Mouse (Mus musculus) intestine, postnatal 0 days (tissue): ENCODE measurements around the gene Mettl15. TPM values are rescaled to one million over a fixed set of nuclear protein-coding genes. Genes with fewer than 3 reads are reported as not detected.
"Not testable (repeated sequence)": the region's sequence is repeated elsewhere in the genome, so short reads cannot be mapped to it uniquely, and the experiment has no call there.

Experiments used
- ATAC-seq: fragments of 200-750 bp; cut with Nextera tagmentation; 2 replicates; pipeline ENCODE4 v1.8.0; 2017; ENCODE audit warnings: mild to moderate bottlenecking, moderate TSS enrichment, moderate library complexity
- H3K27ac ChIP-seq: fragments of 300-500 bp; sonication (generic); 2 replicates; pipeline ENCODE4 v1.5.1; 2014; ENCODE audit warnings: mild to moderate bottlenecking, low read depth, low read length, moderate library complexity
- H3K27me3 ChIP-seq: fragments of 300-500 bp; sonication (generic); replicated peaks from 2 replicates; pipeline ENCODE4 v1.6.1; 2014; ENCODE audit warnings: low read length, mixed read lengths; ENCODE audit not compliant: control insufficient read depth, insufficient read depth
- H3K36me3 ChIP-seq: fragments of 300-500 bp; sonication (generic); 2 replicates; pipeline ENCODE4 v1.6.1; 2014; ENCODE audit warnings: mild to moderate bottlenecking, moderate library complexity; ENCODE audit not compliant: control insufficient read depth, insufficient read depth
- H3K4me1 ChIP-seq: fragments of 300-500 bp; sonication (generic); replicated peaks from 2 replicates; pipeline ENCODE4 v1.6.1; 2014; ENCODE audit warnings: antibody characterized with exemption, low read length, mixed read lengths; ENCODE audit not compliant: control insufficient read depth, insufficient read depth
- H3K4me2 ChIP-seq: fragments of 300-500 bp; sonication (generic); replicated peaks from 2 replicates; pipeline ENCODE4 v1.6.1; 2014; ENCODE audit warnings: low read depth, mild to moderate bottlenecking, moderate library complexity
- H3K4me3 ChIP-seq: fragments of 300-500 bp; sonication (generic); 2 replicates; pipeline ENCODE4 v1.5.1; 2014; ENCODE audit warnings: low read depth, low read length
- H3K9ac ChIP-seq: fragments of 300-500 bp; sonication (generic); 2 replicates; pipeline ENCODE4 v1.6.1; 2014; ENCODE audit warnings: mild to moderate bottlenecking, low read depth, low read length
- H3K9me3 ChIP-seq: fragments of 300-500 bp; sonication (generic); 2 replicates; pipeline ENCODE4 v1.6.1; 2016; ENCODE audit warnings: mixed run types; ENCODE audit not compliant: control insufficient read depth
- CTCF ChIP-seq: sonication (generic); IDR thresholded peaks from 2 replicates; pipeline ENCODE4 v1.5.1; 2016; ENCODE audit warnings: low read depth, mild to moderate bottlenecking, control low read depth, antibody characterized with exemption, moderate library complexity
- WGBS: fragments of 180-500 bp; shearing (Covaris S2); extraction: QIAGEN DNeasy Blood & Tissue Kit; methylation state at CpG from one replicate; pipeline ENCODE4 v1.1.7; 2014; 5-methylcytosine and 5-hydroxymethylcytosine counted together
- polyA plus RNA-seq: library from polyadenylated mRNA; unstranded; fragments of >200 nt; fragmentation: Nextera tagmentation; extraction: Ambion mirVana; gene quantifications from 2 replicates; pipeline ENCODE4 v1.2.1, GENCODE M21; 2015

Mettl15 gene
- polyA plus RNA-seq, 1 experiment from 2014 or later, result 5.0 TPM

DNA sequence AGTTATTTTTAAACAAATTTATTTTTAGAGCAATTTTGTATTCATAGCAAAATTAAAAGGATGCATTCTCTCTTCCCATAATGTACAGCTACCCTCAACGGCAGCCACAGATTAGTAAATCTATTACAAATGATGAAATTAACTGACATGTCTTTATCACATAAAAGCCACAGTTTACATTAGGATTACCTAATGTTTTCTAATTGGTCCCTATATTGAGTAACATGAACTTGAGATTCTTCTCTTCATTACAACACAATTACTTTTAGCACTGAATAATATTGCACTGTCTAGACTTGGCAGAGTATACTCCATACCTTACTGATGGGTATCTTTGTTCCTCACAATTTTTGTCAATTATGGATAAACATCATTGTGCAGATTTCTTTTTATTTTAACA is 17.8 kb downstream of the Mettl15 start:
- Histone ChIP-seq H3K4me3 (no peak overlapping the region), H3K9me3 (no peaks in the 10 kb centered on the region), H3K9ac (no peak overlapping the region), H3K27ac (no peak overlapping the region), H3K36me3 (no peaks in the 10 kb centered on the region), H3K27me3 (no peaks in the 10 kb centered on the region), H3K4me2 (no peak overlapping the region), H3K4me1 (no peaks in the 10 kb centered on the region)
- no peak for ATAC-seq
- WGBS, result 75% methylated on average over 1 of the region's 1 CpGs
- TF ChIP-seq CTCF, result no peak

DNA sequence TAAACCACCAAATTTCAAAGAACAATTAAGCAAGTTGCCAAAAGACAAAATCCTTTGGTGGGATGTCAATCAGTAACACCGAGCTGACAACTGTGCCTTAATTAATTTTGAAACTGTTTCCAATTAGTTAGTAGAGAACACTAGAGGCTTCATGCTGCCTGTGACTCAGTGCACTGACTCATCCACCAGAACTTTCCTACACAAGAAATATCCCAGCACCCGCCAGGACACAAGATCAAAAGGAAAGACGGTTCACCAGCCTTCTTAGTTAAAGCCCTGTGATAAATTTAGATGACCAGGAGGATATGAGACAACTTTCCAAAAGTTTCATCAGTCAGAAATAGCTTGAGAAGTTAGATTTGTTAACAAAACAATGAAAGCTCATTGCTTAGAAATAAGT is 38.6 kb downstream of the Mettl15 start:
- H3K4me1 ChIP-seq, result no peaks in the 10 kb centered on the region
- H3K9ac ChIP-seq, result no peak overlapping the region
- H3K4me3 ChIP-seq, result no peak overlapping the region
- no peak overlapping the region for H3K27ac ChIP-seq
- H3K36me3 ChIP-seq, result no peaks in the 10 kb centered on the region
- TF ChIP-seq CTCF, result no peak
- H3K4me2 ChIP-seq, result no peak overlapping the region
- no peaks in the 10 kb centered on the region for H3K27me3 ChIP-seq
- ATAC-seq, result no peak
- 69% methylated on average over 3 of the region's 3 CpGs for WGBS
- no peaks in the 10 kb centered on the region for H3K9me3 ChIP-seq

DNA sequence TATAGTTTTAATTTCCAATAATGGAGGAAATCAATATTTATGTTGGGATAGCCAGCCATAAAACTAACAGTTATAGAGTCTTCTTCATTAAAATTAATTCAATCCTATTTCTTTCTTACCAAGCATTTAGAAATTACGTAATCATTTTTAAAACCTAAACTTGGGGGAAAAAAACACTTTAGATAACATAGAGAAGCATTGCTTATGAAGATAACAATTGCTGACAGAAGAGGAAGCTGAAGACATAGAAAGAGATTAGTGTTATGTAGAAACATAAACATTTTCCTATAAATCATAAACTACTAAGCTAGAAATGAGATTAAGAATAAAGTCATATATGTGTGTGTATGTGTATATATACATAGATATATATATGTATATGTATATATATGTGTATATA is 44.8 kb downstream of the Mettl15 start:
- H3K36me3 ChIP-seq, result no peaks in the 10 kb centered on the region
- no peak overlapping the region for H3K4me3 ChIP-seq
- H3K4me1 ChIP-seq, result no peaks in the 10 kb centered on the region
- ATAC-seq, result no peak
- TF ChIP-seq CTCF, result no peak
- 92% methylated on average over 1 of the region's 1 CpGs for whole genome bisulfite sequencing
- H3K27me3 ChIP-seq, result no peaks in the 10 kb centered on the region
- no peak overlapping the region for H3K27ac ChIP-seq
- H3K9ac ChIP-seq, result no peak overlapping the region
- H3K9me3 ChIP-seq, result no peaks in the 10 kb centered on the region
- no peak overlapping the region for H3K4me2 ChIP-seq

DNA sequence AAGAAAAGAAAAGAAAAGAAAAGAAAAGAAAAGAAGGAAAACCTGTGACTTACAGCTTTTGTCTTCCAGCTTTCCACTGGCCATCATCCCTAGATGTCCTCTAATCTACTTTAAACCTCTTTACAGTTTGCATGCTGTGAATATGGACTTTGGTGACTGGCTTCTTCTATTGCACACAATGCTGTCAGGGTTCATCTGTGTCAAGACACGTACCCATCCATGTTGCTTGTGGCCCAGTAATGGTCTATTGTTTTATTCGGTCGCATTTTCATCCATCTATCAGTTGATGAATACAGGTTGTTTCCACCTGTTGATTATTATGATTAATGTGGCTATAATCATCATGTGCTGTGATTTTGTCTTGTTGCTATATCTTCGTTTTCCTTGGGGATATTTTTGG is 46.7 kb downstream of the Mettl15 start:
- H3K9ac ChIP-seq, result no peak overlapping the region
- no peaks in the 10 kb centered on the region for H3K4me1 ChIP-seq
- no peak for TF ChIP-seq CTCF
- ATAC-seq, result no peak
- H3K27ac ChIP-seq, result no peak overlapping the region
- H3K36me3 ChIP-seq, result no peaks in the 10 kb centered on the region
- H3K9me3 ChIP-seq, result no peaks in the 10 kb centered on the region
- no peak overlapping the region for H3K4me2 ChIP-seq
- 83% methylated on average over 4 of the region's 4 CpGs for WGBS
- no peaks in the 10 kb centered on the region for H3K27me3 ChIP-seq
- H3K4me3 ChIP-seq, result no peak overlapping the region

DNA sequence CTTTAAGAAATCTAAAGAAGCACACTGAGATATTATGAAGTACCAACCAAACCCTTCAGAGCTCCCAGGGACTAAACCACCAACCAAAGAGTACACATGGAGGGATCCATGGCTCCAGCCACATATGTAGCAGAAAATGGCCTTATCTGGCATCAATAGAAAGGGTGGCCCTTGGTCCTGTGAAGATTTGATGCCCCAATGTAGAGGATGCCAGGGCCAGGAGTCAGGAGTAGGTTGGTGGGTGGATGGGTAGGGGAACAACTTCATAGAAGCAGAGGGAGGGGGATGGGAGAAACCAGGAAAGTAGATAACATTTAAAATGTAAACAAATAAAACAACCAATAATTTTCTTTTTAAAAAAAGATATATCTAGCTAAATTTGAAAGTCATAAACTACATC is 50.1 kb downstream of the Mettl15 start:
- no peak for TF ChIP-seq CTCF
- Histone ChIP-seq H3K4me2 (no peak overlapping the region), H3K4me3 (no peak overlapping the region), H3K4me1 (no peaks in the 10 kb centered on the region), H3K27ac (no peak overlapping the region), H3K9me3 (no peaks in the 10 kb centered on the region), H3K9ac (no peak overlapping the region), H3K36me3 (no peaks in the 10 kb centered on the region), H3K27me3 (no peaks in the 10 kb centered on the region)
- ATAC-seq, result no peak

DNA sequence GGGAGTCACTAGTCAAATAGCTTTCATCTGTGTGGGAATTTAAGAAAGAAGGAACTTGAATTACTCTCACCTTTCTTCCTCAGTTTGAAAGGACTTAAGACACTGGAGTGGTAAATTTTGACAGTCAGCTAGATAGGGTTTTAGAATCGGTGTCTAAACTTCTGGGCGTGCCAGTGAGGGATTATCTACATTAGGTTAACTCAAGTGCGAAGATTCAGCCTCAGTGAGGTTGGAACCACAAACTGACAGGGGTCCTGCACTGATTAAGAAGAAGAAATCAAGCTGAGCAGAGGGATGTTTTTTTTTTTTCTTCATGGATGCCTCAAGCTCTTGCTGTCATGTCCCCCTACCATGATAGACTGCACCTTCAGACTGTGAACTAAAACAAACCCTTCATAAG is 53.4 kb downstream of the Mettl15 start:
- no peak overlapping the region for H3K4me2 ChIP-seq
- H3K9me3 ChIP-seq, result no peaks in the 10 kb centered on the region
- WGBS, result 79% methylated on average over 3 of the region's 3 CpGs
- no peak overlapping the region for H3K4me3 ChIP-seq
- no peaks in the 10 kb centered on the region for H3K36me3 ChIP-seq
- H3K4me1 ChIP-seq, result no peaks in the 10 kb centered on the region
- no peak overlapping the region for H3K27ac ChIP-seq
- TF ChIP-seq CTCF, result no peak
- ATAC-seq, result no peak
- no peaks in the 10 kb centered on the region for H3K27me3 ChIP-seq
- no peak overlapping the region for H3K9ac ChIP-seq

DNA sequence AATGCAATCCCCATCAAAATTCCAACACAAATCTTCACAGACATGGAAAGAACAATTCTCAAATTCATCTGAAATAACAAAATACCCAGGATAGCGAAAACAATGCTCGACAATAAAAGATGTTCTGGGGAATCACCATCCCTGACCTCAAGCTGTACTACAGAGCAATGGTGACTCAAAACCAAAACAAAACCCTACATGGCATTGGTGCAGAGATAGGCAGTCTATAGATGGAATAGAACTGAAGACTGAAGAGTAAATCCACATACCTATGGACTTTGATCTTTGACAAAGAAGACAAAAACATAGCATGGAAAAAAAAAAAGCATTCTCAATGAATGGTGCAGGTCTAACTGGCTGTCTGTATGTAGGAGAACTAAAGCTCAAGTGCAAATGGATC is 59.1 kb downstream of the Mettl15 start:
- Histone ChIP-seq H3K36me3 (no peaks in the 10 kb centered on the region), H3K4me2 (no peak overlapping the region), H3K27ac (no peak overlapping the region), H3K4me1 (no peaks in the 10 kb centered on the region), H3K27me3 (no peaks in the 10 kb centered on the region), H3K4me3 (no peak overlapping the region), H3K9ac (no peak overlapping the region), H3K9me3 (no peaks in the 10 kb centered on the region)
- 96% methylated on average over 2 of the region's 2 CpGs for WGBS
- ATAC-seq, result no peak
- no peak for TF ChIP-seq CTCF

DNA sequence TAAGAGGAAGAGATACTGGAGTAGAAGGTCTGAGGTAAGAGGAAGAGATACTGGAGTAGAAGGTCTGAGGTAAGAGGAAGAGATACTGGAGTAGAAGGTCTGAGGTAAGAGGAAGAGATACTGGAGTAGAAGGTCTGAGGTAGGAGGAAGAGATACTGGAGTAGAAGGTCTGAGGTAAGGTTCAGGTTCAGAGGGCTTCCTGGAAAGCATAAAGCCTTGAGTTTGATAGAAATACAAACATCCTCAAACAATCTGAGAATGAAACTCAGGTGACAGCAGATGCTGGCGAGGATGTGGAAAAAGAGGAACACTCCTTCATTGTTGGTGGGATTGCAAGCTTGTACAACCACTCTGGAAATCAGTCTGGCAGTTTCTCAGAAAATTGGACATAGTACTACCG is 63.9 kb downstream of the Mettl15 start:
- H3K9me3 ChIP-seq, H3K4me2 ChIP-seq, H3K4me1 ChIP-seq, H3K27ac ChIP-seq, ATAC-seq, H3K36me3 ChIP-seq, H3K4me3 ChIP-seq, H3K9ac ChIP-seq, H3K27me3 ChIP-seq: not testable (repeated sequence)
- WGBS, result 87% methylated on average over 1 of the region's 2 CpGs

DNA sequence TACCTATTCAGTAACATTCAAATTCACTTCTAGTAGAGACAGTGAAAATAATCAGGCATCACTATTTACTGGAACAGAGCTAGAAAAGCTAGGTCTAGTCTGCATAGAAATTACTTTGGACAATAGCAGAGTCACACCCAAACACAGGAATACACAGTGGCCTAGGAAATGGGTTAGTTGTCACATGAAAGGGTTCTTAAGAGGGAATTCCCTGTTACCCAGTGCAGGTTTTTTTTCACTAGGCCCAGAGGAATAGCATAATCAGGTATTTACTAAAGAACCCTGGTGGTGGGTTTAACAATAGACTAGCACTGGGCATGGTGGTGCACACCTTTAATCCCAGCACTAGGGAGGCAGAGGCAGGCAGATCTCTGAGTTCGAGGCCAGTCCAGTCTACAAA is 69.9 kb downstream of the Mettl15 start:
- H3K27ac ChIP-seq, H3K27me3 ChIP-seq, H3K9me3 ChIP-seq, H3K4me2 ChIP-seq, H3K4me3 ChIP-seq, H3K9ac ChIP-seq, ATAC-seq, H3K36me3 ChIP-seq, H3K4me1 ChIP-seq: not testable (repeated sequence)
- 100% methylated on average over 1 of the region's 1 CpGs for WGBS
